Mouse (Mus musculus) right cerebral cortex, postnatal 4 days (tissue): Measurements from ENCODE around the gene Mmp20.

Source experiments
- DNase-seq: peaks from one replicate; pipeline ENCODE4 v3.0.0-alpha.2; 2022

The Mmp20 gene

DNA sequence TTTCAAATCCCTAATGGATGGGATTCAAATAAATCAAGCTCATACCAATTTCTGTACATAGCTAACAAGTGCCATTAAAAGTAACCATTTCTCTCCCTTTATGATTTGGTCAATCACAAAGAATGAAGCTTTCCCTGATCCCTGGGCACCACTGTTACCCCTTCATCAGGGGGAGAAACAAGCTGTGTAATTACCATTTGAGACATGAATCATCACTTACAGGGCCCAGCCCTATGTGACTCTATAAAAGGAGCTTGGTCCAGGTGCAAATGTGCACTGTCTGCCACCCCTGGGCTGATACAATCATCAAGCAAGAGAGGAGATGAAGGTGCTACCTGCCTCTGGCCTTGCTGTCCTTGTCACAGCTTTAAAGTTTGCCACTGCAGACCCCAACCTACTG is at the start of gene Mmp20:
Mmp20 (plus strand) TSS at position 301 of the 400 bp plus-strand sequence.
- no peak for DNase-seq

DNA sequence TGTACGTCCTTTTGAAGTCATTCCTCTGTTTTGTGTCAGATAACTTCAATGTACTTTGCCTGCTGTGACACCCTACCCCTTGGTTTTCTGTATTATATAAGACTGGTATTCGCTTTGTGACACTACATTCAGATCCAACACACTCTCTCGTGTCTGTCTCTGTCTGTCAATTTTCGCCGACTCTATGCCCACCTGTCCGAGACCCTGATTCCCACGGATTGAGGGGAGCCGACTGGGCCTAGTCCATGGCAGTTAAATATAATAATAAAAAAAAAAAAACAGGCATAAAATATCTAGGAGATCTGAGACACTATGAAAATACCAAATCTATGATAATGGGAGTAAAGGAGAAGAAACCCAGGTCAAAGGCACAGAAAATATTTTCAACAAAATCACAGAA is 38.0 kb upstream of the Mmp20 start:
- DNase-seq, result no peak

DNA sequence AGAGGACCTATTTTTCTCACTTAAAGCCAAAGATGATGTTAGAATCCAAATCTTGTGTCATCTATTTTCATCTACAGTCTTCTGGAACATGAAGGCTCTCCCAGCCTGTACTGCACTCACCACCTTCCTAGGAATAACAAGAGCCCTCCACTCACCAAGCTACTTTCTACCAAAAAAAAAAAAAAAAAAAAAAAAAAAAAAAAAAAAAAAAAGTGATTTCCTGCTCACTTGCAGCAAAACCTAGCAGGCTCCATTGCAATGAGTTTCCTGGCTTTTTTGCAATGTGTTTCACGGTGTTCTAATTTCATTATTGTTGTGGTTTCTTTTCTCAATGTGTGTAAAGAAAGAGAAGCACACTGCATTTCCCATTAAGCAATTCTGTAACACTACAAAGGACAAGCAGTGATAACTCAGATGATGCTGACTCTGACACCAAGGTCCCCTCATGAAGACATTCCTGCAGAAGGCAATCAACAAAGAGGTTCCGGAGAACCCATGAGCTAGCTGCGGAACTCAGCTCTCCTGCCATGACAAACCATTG is 34.7 kb upstream of the Mmp20 start:
- no peak for DNase-seq

DNA sequence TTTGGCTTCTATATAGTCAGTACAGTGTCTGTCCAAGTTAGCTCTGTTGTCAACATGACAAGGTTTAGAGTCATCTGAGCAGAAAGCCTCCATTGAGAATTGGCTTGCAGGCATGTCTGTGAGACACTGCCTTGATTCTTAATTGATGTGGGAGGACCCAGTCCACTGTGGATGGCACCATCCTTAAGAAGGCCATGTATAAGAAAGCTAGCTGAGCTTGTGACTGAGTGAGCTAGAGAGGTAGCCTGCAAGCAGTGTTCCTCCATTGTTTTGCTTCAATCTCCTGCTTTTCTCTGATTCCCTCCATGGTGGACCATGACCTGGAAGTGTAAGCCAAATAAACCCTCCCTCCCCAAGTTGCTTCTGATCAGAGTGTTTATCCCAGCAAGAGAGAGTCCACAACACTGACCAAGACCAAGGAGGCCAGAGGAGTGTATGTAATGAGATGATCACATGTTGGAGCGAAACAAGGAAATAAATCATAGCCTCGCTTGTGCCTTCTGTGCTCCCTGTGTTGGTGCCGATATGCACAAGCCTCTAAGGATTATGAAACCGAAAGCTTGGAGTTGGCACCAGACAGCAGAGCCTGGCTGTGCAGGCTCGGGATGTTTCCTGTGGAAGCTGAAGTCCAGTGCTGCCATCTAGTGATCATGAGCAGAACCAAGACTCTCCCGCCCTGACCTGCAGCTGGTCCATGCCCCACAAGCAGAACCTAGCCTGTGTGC is 33.1 kb upstream of the Mmp20 start:
- DNase-seq, result peak; percentile 63

DNA sequence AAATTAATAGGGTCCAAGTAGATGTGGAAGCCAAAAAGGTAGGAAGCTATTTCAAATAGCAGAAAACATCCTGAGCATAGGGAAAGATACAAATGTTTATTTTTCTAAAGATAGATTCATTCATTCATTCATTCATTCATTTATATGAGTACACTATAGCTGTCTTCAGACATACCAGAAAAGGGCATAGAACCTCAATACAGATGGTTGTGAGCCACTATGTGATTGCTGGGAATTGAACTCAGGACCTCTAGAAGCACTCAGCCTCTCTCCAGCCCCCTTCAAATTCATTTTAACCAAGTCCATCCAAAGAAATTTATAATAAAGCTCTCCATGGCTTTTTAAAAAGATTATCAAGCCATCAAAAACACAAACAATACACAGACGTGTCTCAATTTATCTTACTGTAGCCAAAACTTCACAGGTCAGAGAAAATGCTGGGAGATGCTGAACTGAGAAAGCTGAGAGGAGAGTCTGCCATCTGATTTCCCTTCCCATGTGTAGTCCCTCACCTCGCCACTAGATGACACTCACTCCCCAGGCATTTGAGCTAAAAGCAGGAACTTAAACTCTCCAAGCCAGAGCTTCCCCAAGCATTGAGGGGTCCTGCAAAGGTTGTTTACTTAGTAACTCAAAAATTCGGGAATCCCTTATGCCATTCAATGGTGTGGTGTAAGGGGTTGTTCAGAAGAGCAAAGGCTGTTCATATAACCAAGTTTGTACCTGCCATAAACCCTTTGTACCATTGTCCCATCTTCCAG is 24.9 kb upstream of the Mmp20 start:
- DNase-seq, result peak; percentile 72

DNA sequence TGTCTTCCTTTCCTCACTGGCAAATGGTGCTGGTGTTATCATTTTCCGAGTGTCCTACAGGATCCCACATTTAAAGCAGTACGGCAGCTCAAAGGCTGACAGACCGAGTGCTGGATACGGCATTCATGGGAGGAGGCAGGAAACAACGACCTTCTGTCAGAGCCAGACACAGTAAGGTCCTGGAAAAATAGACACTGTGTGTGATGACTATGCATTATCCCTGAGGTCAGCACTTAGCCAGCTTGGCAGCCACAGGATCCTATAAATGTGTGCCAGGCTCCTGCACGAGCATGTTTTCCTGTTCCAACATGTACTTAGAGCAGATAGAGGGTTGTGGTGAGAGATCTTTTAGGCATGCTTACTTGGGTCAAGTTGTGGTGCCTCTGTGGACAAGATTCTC is 24.0 kb upstream of the Mmp20 start:
- no peak for DNase-seq

DNA sequence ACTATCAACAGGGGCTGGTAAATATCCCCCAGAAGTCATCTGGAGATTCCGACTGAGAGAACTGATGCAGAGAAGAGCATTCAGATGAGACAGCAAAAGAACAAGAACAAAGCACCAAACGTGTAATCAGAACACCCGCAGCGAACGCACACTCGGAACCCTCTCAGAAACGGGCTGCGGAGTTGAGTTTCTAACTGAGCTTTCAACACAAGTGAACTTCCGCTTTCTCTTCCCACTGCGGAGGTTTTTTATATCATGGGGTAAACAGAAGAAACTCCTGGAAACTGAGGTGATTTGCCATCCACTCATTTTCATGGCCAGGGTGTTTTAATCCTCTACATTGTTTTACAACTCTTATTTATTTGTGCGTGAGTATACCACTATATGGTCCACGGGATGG is 22.4 kb upstream of the Mmp20 start:
- DNase-seq, result no peak

DNA sequence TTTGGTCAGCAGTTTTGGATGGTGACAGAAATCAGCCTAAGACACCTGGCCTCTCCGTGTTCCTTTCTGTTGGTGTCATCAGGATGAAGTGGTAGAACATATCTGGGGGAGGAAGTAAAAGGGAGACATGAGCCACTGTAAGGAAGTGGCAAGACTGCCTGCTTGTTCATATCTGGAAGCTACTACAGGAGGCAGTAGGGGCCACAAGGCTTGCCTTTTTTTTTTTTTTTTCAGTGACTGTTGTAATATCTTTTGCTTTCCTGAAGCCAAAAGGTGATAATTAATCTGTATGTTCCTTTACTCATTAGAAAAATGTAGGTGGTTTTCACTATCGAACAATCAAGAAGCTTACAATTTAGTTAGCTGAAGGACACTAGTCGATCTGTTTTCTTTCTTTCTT is 5.4 kb upstream of the Mmp20 start:
- no peak for DNase-seq

DNA sequence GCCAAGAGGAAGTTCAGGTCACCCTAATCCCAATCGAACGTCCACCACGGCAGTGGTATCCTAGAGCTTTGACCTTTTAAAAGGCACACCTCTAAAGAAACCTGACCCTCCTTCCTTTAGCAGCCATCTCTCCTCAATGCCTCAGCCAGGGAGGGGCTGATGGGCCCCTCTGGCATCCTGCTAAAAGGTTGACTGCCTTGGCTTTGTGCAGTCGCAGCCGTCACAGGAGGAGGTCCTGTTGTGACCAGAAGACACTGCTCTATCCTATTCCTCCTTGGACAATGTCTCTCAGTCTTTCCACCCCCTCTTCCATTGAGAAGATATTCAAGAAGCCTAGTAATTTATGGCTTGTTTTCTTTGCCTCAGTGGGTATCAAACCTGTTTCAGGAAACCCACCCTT is 5.9 kb downstream of the Mmp20 start:
- DNase-seq, result no peak

DNA sequence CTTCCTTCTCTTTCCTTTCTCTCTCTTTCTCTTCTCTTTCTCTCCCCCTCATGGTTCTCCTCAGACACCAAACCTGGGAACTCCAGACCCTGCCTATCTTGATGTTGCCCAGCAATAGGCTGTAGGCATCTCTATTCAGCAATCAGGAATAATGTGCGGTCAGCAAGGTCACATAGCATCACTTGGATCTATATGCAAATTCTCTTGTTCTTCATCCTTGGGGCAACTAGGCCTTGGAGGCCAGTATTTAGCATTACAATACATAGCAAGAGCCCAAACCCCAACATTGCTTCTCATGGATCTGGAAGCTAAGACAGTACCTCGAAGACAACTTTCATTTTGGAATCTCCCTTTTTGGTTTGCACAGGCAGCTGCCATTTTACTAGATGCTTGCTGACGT is 19.9 kb downstream of the Mmp20 start:
- no peak for DNase-seq

DNA sequence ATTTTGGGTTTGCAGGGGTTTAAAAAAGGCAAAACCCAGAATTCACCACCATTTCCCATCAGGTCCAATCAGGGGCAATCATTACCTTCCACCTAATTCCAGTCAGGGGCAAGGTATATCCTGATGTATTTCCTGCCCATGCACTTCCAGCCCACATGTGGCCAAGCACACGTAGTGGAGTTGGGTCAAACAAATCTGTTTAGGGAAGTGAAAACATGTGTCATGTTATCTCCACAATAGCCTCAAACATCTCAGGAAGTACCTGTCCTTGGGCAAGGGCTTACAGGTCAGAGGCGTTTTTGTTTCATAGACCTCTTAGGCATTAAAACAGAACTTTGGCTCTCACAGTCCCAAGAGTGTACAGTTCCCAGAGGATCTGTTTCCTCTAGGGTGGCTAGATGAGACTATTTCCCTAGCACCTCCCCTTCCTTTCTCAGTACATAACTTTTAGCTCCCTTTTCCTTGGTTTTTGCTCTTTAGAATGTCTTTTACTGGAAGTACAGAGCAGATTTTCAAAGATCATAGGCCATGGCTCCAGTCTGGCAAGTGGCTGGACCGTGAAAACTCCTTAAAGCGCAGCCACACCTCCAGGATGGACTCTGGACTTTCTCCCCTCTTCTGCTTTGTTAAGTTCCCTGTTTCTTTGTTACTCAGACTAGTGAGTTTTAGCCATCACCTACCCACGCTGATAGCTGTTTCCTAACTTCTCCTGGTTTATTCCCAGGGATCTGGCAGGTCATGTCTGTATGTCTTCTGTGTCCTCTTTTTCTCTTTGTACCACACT is 22.6 kb downstream of the Mmp20 start:
- DNase-seq, result no peak

DNA sequence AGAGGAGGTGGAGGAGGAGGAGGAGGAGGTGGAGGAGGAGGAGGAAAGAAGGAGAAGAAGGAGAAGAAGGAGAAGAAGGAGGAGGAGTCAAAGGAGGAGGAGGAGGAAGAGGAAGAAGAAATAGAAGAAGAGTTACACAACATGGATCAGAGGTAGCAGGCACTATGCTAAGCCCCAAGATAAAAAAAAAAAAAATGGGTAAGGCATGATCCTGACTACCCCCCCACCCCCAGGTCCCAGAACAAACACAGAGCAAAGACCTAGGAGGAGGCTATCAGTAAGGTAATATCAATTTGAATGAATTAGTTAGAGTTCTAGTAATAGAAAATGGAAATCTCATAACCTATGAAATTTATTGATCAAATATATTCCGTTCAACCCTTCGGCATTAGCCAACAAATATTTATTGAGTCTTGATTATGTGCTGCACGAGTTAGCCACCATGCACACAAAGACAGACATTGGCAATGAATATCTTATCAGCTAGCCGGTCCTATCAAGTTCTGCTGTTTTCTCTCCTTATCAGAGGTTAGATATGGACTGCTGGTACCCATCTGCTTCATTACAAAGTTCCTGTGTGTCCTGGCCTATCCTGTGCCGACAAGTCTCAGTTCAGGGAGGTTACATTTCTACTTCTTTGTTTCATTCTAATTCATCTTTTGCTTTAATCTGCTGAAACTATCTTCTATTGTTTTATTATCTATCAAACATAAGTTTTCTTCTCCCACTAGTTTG is 24.5 kb downstream of the Mmp20 start:
- no peak for DNase-seq

DNA sequence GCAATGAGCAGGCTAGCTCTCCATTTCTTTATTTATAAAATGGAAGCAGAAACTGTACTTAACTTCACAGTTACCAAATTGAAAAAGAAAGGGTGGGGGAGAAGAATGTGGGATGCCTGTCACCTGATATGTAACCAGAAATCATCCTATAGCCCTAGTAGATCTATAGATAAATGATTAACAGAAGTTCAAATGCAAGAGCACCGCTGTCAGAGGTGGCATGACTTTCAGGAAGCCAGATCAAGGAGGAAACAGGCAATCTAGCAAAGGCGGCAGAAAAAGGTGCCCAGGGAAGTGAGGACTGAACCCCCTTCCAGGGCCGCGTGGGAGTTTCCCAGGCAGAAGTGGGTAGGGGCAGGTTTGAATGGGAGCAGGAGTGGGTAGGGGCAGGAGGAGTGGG is 29.9 kb downstream of the Mmp20 start:
- no peak for DNase-seq

DNA sequence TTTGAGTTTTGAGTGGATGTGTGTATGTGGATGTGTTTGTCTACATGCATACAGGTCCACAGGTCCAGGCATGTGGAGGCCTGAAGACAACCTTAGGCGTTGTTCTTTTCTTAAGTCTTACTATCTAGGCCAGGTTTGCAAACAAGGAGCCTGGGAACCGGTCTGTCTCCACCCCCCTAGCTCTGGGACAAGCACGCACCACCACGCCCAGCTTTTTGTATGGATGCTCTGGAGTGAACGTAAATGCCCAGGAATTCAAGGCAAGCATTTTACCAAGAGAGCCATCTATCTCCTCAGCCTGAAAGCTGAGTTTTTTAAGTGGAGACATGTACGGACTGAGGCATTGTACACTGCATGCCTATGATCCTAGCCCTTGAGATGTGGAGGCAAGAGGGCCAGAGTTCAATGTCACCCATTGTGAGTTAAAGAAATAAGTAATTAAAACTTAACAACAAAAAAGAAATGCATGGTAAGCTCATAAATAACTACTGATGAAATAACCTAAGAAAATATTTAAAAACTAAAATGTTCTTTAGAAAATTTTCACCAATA is 31.5 kb downstream of the Mmp20 start:
- no peak for DNase-seq

DNA sequence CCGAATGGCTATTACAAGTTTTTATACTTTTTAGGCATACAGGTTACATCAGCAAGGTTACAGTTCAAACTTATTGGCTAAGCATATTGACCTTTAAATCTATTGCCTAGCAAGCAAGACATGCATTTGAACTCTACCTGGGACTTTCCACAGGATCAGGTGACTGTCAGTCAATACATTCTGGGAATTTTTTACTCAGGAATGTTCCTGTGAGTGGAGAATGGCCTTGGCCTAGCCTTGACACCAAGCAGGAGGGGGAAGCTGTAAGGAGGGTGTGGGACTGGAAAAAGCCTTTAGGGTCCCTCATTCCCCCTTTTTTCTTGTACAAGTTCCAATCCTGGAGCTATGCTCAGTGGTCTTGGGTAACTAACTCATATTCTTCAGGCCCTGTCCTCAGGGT is 33.3 kb downstream of the Mmp20 start:
- no peak for DNase-seq

DNA sequence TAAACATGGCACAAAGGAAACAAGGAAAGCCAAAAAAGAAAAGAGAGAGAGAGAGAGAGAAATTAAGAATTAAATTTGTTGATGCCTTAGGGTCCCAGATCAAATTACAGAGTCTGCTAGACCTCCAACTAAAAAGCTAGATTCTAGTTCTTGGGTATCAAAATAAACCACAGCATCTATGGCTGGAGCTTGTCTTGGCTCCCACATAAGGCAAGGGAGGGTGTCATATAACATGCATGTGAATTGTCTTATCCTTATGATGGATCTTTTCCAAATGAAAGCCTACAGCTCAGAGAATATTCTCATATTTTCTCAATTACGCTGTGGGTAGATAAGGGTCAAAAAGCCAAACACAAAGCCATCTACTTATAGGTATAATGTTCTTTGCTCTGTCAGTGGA is 41.6 kb downstream of the Mmp20 start:
- DNase-seq, result no peak

DNA sequence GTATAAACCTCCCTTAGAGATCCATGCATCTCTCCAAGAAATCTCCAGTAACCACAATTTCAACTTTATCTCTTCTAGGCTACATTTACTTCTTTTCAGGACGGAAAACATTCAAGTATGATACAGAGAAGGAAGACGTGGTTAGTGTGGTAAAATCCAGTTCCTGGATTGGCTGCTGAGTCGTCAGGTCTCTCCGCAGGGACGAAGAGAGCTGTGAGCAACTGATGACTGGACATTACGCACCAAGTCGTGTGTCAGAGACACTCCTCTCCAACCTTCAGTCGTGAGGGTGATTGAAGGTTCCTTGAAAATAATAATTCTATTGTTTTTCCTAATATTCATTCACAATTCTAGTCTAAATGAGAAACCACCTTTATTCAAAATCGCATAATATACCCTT is 45.0 kb downstream of the Mmp20 start:
- no peak for DNase-seq

DNA sequence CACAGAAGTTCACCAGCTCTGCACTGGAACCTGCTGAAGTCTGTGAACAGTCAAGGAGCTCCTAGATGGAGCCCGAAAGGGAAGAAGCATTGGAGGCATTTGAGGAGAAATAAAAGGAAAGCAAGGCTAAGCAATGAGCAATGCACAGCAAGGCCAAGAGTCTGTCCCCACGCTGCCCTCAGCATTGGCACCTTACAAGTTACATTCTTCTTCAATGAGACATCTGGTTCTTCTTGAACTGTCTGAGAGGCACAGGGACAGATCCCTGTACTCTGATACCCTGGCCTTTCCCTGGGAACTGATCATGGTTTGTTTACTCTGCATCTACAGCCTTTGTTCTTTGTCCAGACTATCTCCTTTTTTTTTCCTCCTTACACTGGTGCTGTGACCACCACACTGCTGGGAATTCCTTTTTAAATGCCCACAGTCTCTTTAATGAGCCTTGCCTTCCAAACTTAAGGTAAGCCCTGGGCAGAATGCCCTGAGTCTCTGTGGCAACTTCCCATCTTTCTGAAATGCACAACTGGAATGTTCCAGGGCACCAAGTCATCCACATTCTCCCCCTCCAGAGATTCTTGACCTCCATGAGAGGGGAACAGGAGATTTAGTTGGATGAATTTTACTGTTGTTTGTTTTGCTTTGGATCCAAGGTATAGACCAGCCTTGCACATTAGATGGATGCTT is 50.3 kb downstream of the Mmp20 start:
- no peak for DNase-seq

DNA sequence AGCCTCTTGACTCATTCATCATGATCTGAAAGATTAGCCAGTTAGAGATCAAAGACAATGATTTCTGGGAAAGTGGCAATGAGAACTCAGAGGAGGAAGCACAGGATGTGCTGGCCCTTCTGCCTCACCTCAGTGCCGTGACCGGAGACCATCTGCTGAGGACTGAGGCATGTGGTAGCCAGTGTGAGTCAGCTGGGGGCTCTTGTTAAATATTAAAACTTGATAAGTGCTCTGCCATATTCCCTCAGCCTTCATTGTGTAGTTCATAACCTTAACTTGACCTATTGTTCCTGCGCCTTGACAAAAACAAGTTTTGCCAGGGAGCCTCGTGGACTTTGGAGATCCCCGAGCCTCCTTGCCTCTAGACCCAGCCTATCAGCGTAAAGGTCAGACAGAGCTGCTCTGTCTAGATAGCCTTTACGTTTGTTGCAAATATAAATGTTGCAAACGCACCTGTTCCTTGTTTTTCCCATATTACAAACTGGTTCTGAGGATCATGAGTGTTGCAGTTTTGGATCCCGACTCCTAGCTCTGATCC is 54.1 kb downstream of the Mmp20 start:
- no peak for DNase-seq

DNA sequence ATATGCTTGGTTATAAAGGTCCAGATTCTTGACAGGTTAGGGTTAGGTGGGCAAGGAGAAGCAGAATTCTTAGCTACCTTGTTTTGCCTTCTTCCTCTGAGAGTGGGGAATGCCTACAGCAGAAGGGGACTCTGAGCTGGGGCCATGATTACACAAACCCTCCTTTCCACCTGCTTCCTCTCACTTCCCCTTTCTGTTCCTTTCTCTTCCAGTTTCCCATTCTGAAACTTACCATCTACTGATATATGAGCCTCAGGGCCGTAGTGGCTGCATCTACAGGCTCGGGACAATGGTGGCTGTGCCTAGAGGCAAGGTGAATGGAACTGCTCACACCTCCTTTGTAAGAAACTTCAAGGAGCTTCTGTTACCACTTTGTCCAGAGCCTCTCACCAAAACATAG is 58.0 kb downstream of the Mmp20 start:
- DNase-seq, result no peak

DNA sequence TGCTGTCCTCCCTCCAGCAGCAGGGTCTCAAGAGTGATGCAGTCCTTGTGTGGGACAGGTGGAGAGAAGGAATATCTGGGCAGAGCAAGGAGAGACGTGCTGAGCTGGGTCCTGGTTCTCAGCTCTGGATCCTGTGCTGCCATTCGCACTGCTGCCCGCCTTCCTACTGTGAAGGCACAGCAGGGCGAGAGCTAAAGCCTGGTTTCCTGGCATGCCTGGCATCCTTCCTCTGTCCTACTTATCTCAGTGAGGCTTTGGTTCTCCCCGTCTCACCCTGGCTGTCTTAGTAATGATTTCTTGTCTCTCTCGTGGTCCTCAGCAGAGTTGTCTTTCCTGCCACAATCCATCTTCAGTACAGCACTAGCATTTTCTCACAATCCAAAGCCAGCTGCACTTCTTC is 61.8 kb downstream of the Mmp20 start:
- DNase-seq, result no peak

DNA sequence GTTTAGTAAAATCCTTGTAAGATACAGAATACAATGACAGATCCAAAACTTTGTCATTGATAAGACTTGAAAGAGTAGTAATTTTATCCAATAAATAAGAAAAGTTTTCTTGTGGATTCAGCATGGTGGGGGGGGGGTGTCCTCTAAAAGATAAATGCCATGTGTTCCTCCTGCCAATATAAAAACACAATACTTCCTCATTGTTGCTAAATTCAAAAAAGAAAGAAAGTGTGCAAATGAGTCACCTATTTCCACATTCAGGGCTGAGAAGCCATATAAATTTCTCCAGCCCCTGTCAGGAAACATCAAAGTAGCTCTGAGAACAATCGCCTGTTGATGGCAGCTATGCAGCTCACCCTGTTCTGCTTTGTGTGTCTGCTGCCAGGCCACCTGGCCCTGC is 63.8 kb downstream of the Mmp20 start, which contains the start of gene Mmp7:
Mmp7 (plus strand) TSS at position 301 of the 400 bp plus-strand sequence.
- no peak for DNase-seq
